Comparison of ENCODE assay signal across 8 mouse cellular contexts in the genomic region with DNA sequence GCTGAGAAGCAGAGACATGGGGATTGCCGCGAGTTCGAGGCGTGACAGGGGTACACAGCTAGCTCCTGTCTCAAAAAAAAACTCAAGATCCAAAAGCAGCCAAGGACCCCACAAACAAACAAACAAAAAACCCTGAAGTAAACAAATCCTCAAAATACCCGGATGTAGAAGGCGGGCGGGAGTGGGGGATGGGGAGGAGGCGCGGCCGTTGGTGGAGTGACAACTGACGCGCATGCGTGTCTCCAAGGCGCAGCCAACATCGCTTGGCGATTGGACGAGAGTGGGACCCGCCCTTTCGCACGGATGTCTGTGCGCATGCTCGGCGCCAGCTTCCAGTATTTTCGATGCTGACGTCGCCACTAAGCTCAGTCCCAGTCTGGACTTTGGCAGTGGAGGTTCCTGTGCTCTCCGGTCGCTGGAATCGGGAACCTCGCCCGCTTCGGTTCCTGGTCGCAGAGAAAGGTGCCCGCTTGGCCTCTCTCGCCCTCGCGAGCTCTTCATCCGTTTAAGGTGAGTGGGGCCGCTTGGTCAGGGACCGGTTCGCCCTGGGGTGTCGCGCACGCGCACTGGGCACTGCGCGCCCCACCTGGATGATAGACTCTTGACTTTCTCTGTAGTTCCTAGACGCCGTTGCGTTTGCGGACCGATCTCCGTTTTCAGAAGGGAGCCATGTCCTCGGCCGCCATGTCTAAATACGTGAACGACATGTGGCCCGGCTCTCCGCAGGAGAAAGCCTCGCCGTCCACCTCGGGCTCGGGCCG. TPM values are rescaled to one million over a fixed set of nuclear protein-coding genes. Genes with fewer than 3 reads are reported as not detected.
A peak's percentile ranks its signal among the peaks of the same experiment; 100 is the strongest.
DNase-seq lines count a peak whose midpoint lies in the region; ATAC-seq lines count a peak whose summit lies in the region.

TSS of gene Rsrp1 (plus strand) at position 335 of the 761 bp plus-strand sequence.

- H3K9me3 ChIP-seq in hindbrain, embryonic 11.5 days (ENCODE audit: control insufficient read depth, low read length) = no peaks in the 10 kb centered on the region

- H3K4me3 ChIP-seq in hindbrain, embryonic 11.5 days (ENCODE audit: low read depth, low read length) = peak within 1 kb of the TSS; percentile 97

- peak within 1 kb of the TSS; percentile 84 for H3K4me2 ChIP-seq in hindbrain, embryonic 11.5 days (replicated peaks; ENCODE audit: low read depth, low read length)

- peak; percentile 99 for DNase-seq in MN1 (ENCODE audit: low spot score)
- DNase-seq in cerebellum, adult 9-10 months = peak; percentile 98
- peak; percentile 96 to 98 for DNase-seq in frontal cortex, adult 2 months (ENCODE audit: extremely low spot score in 1 of 2, low spot score in 1 of 2)
- peak; percentile 98 for DNase-seq in hindbrain, embryonic 11.5 days (ENCODE audit: low spot score)
- peak; percentile 96 to 98 for DNase-seq in layer of hippocampus, postnatal 10 days (ENCODE audit: low spot score in 2 of 2)
- peak; percentile 99 for DNase-seq in lung, postnatal 10 days
- DNase-seq in ovary, postnatal 36 days (ENCODE audit: low spot score) = peak; percentile 97
- DNase-seq in thymus, postnatal 25 days = peak; percentile 96

- peak within 1 kb of the TSS; percentile 94 for H3K9ac ChIP-seq in hindbrain, embryonic 11.5 days (ENCODE audit: low read depth, low read length)

- ATAC-seq in hindbrain, embryonic 11.5 days (ENCODE audit: low FRiP score) = peak; percentile 92

- peaks cover 3% of the 10 kb centered on the region; the same call in 1 of the 2 replicates for H3K4me1 ChIP-seq in hindbrain, embryonic 11.5 days (replicated peaks; ENCODE audit: control insufficient read depth, insufficient read depth, low read length)

- H3K27me3 ChIP-seq in hindbrain, embryonic 11.5 days (ENCODE audit: control insufficient read depth, insufficient read depth, low read length) = no peaks in the 10 kb centered on the region

- under 1% methylated on average over 64 of the region's 64 CpGs for WGBS in hindbrain, embryonic 11.5 days

- H3K36me3 ChIP-seq in hindbrain, embryonic 11.5 days (ENCODE audit: control insufficient read depth, insufficient read depth, low read length) = peaks cover 4% of the 10 kb centered on the region; the same call in 1 of the 2 replicates

- H3K27ac ChIP-seq in hindbrain, embryonic 11.5 days (ENCODE audit: low read depth, low read length) = peak within 1 kb of the TSS; percentile 80; the same call in 1 of the 2 replicates

RNA-seq across cellular contexts. Expression of gene Rsrp1, which starts in this region (rescaled TPM):
- polyA plus RNA-seq in frontal cortex, adult 2 months (2012; rRNA removed) = 742 and 753 TPM in 2 replicates
- polyA plus RNA-seq in hindbrain, embryonic 11.5 days (2014; fragmentation: Nextera tagmentation; extraction: Ambion mirVana) = 382 and 434 TPM in 2 replicates
- total RNA-seq in layer of hippocampus, postnatal 10 days (2021) = 100 to 1,000 TPM; 245 to 279 TPM

Comparison
In these comparisons a context has a peak if more than half of its experiments do, and no peak if none do; other contexts are left out.
1. Peak in every context shown above with its lines: DNase-seq, ATAC-seq, H3K4me3 ChIP-seq and H3K27ac ChIP-seq.